Mouse (Mus musculus) intestine, postnatal 0 days (tissue): Measurements from ENCODE around the gene Arsg. TPM values are rescaled to one million over a fixed set of nuclear protein-coding genes. Genes with fewer than 3 reads are reported as not detected.

Source experiments
- ATAC-seq: fragments of 200-750 bp; cut with Nextera tagmentation; 2 replicates; pipeline ENCODE4 v1.8.0; 2017; ENCODE audit warnings: mild to moderate bottlenecking, moderate TSS enrichment, moderate library complexity
- H3K27ac ChIP-seq: fragments of 300-500 bp; sonication (generic); 2 replicates; pipeline ENCODE4 v1.5.1; 2014; ENCODE audit warnings: mild to moderate bottlenecking, low read depth, low read length, moderate library complexity
- H3K27me3 ChIP-seq: fragments of 300-500 bp; sonication (generic); replicated peaks from 2 replicates; pipeline ENCODE4 v1.6.1; 2014; ENCODE audit warnings: low read length, mixed read lengths; ENCODE audit not compliant: control insufficient read depth, insufficient read depth
- H3K36me3 ChIP-seq: fragments of 300-500 bp; sonication (generic); 2 replicates; pipeline ENCODE4 v1.6.1; 2014; ENCODE audit warnings: mild to moderate bottlenecking, moderate library complexity; ENCODE audit not compliant: control insufficient read depth, insufficient read depth
- H3K4me1 ChIP-seq: fragments of 300-500 bp; sonication (generic); replicated peaks from 2 replicates; pipeline ENCODE4 v1.6.1; 2014; ENCODE audit warnings: antibody characterized with exemption, low read length, mixed read lengths; ENCODE audit not compliant: control insufficient read depth, insufficient read depth
- H3K4me2 ChIP-seq: fragments of 300-500 bp; sonication (generic); replicated peaks from 2 replicates; pipeline ENCODE4 v1.6.1; 2014; ENCODE audit warnings: low read depth, mild to moderate bottlenecking, moderate library complexity
- H3K4me3 ChIP-seq: fragments of 300-500 bp; sonication (generic); 2 replicates; pipeline ENCODE4 v1.5.1; 2014; ENCODE audit warnings: low read depth, low read length
- H3K9ac ChIP-seq: fragments of 300-500 bp; sonication (generic); 2 replicates; pipeline ENCODE4 v1.6.1; 2014; ENCODE audit warnings: mild to moderate bottlenecking, low read depth, low read length
- H3K9me3 ChIP-seq: fragments of 300-500 bp; sonication (generic); 2 replicates; pipeline ENCODE4 v1.6.1; 2016; ENCODE audit warnings: mixed run types; ENCODE audit not compliant: control insufficient read depth
- CTCF ChIP-seq: sonication (generic); IDR thresholded peaks from 2 replicates; pipeline ENCODE4 v1.5.1; 2016; ENCODE audit warnings: low read depth, mild to moderate bottlenecking, control low read depth, antibody characterized with exemption, moderate library complexity
- WGBS: fragments of 180-500 bp; shearing (Covaris S2); extraction: QIAGEN DNeasy Blood & Tissue Kit; methylation state at CpG from one replicate; pipeline ENCODE4 v1.1.7; 2014; 5-methylcytosine and 5-hydroxymethylcytosine counted together
- polyA plus RNA-seq: library from polyadenylated mRNA; unstranded; fragments of >200 nt; fragmentation: Nextera tagmentation; extraction: Ambion mirVana; gene quantifications from 2 replicates; pipeline ENCODE4 v1.2.1, GENCODE M21; 2015

The Arsg gene
- polyA plus RNA-seq, 1 experiment from 2014 or later, result 50.9 TPM

DNA sequence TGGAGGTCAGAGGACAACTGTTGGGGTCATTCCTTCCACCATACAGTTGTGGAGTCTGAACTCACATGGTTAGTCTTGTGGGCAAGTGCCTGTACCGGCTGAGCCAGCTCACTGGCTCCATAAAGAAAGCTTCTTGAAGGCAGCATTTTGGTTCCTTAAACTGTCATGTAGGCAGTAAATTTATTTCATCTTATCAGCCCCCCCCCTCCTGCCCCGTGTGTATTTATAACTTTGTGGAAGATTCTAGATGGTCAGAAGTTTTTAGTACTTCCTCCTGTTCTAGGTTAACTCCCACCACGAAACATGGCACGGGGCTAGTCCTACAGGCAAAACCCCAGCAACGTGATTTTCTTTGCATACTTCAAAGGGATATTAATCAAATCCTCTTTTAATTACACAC lies 51.7 kb downstream of the Arsg start:
- Histone ChIP-seq H3K27me3 (no peaks in the 10 kb centered on the region), H3K4me2 (no peak overlapping the region), H3K9ac (no peak overlapping the region), H3K27ac (no peak overlapping the region), H3K4me3 (no peak overlapping the region), H3K36me3 (no peaks in the 10 kb centered on the region), H3K9me3 (no peaks in the 10 kb centered on the region), H3K4me1 (no peaks in the 10 kb centered on the region)
- WGBS, result 74% methylated on average over 5 of the region's 5 CpGs
- TF ChIP-seq CTCF, result no peak
- ATAC-seq, result no peak

DNA sequence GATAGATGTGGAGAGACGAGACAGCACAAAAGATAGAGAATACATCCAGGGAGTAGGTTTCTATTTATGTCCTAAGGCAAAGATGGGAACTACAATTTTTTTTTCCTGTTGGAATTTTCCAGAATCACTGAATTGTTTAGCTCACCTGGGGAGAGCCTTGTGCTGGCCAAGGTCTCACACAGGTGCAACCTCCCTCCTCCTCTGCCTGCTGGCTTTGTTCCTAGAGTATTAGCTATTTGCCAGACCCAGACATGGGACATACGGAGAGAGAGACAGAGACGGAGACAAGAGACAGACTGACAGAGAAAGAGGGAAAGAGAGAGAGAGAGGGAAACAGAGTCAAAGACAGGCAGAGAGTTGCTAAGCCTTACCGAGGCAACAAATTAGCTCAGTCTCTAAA lies 52.4 kb downstream of the Arsg start:
- no peak overlapping the region for H3K9ac ChIP-seq
- H3K4me1 ChIP-seq, result no peaks in the 10 kb centered on the region
- H3K4me3 ChIP-seq, result no peak overlapping the region
- ATAC-seq, result no peak
- no peaks in the 10 kb centered on the region for H3K27me3 ChIP-seq
- no peak for TF ChIP-seq CTCF
- H3K9me3 ChIP-seq, result no peaks in the 10 kb centered on the region
- H3K36me3 ChIP-seq, result no peaks in the 10 kb centered on the region
- 91% methylated on average over 4 of the region's 4 CpGs for WGBS
- H3K4me2 ChIP-seq, result no peak overlapping the region
- H3K27ac ChIP-seq, result no peak overlapping the region

DNA sequence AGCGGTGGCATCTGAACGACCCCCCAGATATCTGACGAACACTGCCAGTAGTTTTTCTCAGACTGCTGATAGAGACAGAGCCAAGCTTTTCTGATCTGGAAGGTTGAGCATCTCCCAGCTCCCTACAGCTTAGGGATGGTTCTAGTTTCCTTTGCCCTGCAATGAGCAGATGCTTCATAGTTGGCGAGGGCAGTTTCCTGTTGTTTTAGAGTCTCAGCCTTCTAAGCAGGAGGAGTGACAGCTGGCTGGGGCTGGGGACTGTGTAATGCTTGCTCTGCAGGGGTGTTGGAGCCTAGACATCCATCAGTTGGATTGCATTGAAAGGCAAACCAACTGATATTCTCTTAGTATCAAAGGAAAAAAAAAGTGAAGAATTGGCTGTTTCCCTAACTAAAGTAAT lies 56.9 kb downstream of the Arsg start:
- Histone ChIP-seq H3K9me3 (no peaks in the 10 kb centered on the region), H3K4me1 (no peaks in the 10 kb centered on the region), H3K9ac (no peak overlapping the region), H3K27me3 (no peaks in the 10 kb centered on the region), H3K4me3 (no peak overlapping the region), H3K36me3 (no peaks in the 10 kb centered on the region), H3K27ac (no peak overlapping the region), H3K4me2 (no peak overlapping the region)
- no peak for TF ChIP-seq CTCF
- 81% methylated on average over 4 of the region's 4 CpGs for WGBS
- no peak for ATAC-seq

DNA sequence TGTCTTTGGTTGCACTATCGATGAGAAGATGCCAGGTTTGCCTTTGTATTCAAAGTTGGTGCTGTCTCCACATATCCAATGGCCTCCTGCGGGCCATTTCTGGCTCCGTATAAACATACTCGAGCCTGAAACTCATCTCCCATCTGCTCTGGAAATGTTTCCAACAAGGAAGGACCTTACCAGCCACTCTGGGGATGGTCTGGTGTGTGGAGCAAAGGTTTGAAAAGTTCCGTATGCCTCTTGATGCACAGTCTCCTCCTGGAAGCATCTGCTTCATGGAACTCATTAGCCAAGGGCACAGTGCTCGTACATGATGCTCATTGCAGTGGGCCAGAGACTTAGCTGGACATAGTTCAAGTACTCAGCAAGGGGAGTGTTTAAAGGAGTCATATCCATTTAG lies 62.8 kb downstream of the Arsg start:
- H3K4me1 ChIP-seq, result no peaks in the 10 kb centered on the region
- H3K4me3 ChIP-seq, result no peak overlapping the region
- no peak overlapping the region for H3K27ac ChIP-seq
- H3K4me2 ChIP-seq, result no peak overlapping the region
- H3K36me3 ChIP-seq, result no peaks in the 10 kb centered on the region
- no peaks in the 10 kb centered on the region for H3K27me3 ChIP-seq
- ATAC-seq, result no peak
- TF ChIP-seq CTCF, result no peak
- no peaks in the 10 kb centered on the region for H3K9me3 ChIP-seq
- WGBS, result 82% methylated on average over 6 of the region's 6 CpGs
- no peak overlapping the region for H3K9ac ChIP-seq

DNA sequence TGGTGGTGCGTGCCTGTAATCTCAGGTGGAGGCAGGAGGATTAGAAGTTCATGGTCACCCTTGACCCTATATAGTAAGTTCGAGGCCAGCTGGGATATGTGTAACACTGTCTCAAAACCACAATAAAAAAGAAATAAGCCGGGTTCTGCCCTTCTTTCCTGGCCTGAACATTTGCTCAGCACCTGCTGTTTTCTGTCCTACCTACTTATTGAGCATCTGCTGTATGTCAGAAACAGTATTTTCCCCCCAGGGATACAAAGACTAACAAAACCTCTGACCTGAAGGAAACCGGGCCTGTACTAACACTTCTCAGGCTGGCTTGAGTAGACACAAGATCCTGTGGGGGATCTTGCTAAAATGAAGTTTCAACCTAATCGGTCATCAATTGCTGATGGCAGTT lies 63.8 kb downstream of the Arsg start:
- no peak overlapping the region for H3K27ac ChIP-seq
- TF ChIP-seq CTCF, result no peak
- WGBS, result 75% methylated on average over 5 of the region's 5 CpGs
- H3K4me2 ChIP-seq, result no peak overlapping the region
- ATAC-seq, result no peak
- H3K9me3 ChIP-seq, result no peaks in the 10 kb centered on the region
- no peak overlapping the region for H3K4me3 ChIP-seq
- H3K9ac ChIP-seq, result no peak overlapping the region
- no peaks in the 10 kb centered on the region for H3K27me3 ChIP-seq
- no peaks in the 10 kb centered on the region for H3K36me3 ChIP-seq
- no peaks in the 10 kb centered on the region for H3K4me1 ChIP-seq

DNA sequence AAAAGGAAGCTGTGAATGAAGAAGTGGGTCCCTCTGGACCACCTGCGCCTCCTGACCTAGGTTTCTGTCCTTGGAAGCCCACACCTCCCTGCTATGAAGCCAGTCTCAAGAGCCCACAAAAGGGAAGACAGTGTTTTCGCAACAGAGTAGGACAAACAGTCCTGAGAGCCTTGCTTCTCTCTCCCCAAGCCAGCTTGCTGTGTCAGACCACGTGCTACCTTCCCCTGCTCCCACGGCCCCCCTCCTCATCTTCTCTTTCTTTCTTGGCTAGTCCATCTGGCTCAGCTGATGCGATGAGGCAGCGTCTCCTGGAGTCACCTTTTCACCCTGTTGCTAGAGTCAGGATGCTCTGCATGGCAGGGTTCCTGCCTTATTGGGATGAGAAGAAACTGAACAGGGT lies 66.1 kb downstream of the Arsg start:
- no peaks in the 10 kb centered on the region; the same call in 1 of the 2 replicates for H3K4me1 ChIP-seq
- no peaks in the 10 kb centered on the region for H3K36me3 ChIP-seq
- no peak overlapping the region for H3K4me3 ChIP-seq
- no peak overlapping the region; the same call in 1 of the 2 replicates for H3K9ac ChIP-seq
- 56% methylated on average over 6 of the region's 6 CpGs for WGBS
- no peak overlapping the region for H3K27ac ChIP-seq
- no peak overlapping the region for H3K4me2 ChIP-seq
- TF ChIP-seq CTCF, result no peak
- ATAC-seq, result no peak
- no peaks in the 10 kb centered on the region for H3K27me3 ChIP-seq
- no peaks in the 10 kb centered on the region for H3K9me3 ChIP-seq

DNA sequence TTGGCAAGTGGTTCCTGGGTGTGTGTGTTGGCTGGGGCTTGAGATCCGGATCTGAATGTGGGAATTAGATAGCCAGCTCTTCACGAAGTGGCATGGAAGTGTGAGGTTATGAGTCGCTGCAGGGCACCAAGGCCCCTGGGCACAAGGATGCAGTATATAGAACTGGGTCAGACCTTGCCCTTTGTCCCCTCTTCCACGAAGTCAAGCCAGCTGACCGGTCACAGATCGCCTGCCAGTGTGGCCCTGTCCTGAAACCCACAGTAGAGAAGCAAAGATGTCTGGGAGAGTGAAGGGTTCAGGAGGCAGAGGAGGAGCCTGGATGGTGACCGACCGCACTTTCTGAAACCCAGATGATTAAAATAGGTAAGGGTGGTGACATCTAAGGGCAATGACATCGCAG lies 70.3 kb downstream of the Arsg start:
- Histone ChIP-seq H3K27ac (peak overlapping the region; percentile 50), H3K9ac (no peak overlapping the region), H3K27me3 (no peaks in the 10 kb centered on the region), H3K4me2 (0 out of 2 replicates have a peak overlapping the region, but pooled peaks have one; percentile 3), H3K4me3 (no peak overlapping the region), H3K9me3 (no peaks in the 10 kb centered on the region), H3K4me1 (peaks cover 11% of the 10 kb centered on the region), H3K36me3 (no peaks in the 10 kb centered on the region)
- no peak for TF ChIP-seq CTCF
- peak; percentile 69 for ATAC-seq
- WGBS, result 52% methylated on average over 9 of the region's 9 CpGs
